Mouse (Mus musculus) testis, postnatal 14 days (tissue): ENCODE results near the gene Ntrk3.

Source experiments
- DNase-seq: peaks from one replicate; pipeline ENCODE4 v3.0.0; 2021; ENCODE audit warnings: low spot score

The Ntrk3 gene

DNA sequence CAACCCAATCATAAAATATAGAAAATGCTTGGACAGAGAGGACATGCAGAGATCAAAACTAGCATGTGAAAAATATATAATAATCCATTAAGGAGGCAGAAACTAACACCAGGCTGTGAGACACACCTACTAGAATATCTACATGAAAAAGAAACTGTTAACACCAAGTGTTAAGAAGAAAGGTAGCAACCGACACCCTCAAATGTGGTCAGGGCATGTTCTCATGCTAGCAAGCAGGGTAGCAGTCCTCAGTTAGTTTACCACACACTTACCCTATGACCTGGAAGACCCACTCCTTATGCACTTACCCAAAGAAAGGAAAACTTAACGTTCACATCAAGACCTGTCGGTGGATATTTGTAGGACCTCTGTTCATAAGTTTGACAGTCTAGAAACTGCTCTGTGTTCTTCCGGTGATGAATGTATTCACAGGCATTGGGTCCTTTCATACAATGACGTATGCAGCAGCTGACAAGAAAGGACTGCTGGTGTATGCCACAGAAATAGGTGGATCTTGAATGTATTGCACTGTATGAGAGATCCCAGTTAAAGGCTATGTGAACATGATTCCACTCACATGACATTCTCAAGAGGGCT is at the start of gene Ntrk3:
TSS of gene Ntrk3 (minus strand) at position 399 of the 597 bp plus-strand sequence.
- DNase-seq, result no peak

DNA sequence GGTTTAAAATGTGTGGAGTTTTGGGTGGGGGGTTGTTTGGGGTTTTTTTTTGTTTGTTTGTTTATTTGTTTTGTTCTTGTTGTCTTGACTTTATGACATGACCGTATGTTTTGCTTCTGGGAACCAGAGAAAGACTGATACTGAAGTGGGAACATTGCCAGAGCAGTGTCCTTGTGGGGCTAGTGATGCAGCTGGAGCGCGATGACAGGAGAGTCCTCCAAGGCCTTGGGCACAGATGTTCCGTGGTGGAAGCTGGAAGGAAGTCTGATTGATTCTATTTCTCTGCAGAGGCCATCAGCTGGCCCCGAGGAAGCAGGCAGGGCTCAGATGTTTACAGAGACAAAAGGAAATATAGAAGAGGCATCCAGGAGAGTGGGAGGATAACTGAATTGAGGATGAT is 48.1 kb upstream of the Ntrk3 start:
- no peak for DNase-seq

DNA sequence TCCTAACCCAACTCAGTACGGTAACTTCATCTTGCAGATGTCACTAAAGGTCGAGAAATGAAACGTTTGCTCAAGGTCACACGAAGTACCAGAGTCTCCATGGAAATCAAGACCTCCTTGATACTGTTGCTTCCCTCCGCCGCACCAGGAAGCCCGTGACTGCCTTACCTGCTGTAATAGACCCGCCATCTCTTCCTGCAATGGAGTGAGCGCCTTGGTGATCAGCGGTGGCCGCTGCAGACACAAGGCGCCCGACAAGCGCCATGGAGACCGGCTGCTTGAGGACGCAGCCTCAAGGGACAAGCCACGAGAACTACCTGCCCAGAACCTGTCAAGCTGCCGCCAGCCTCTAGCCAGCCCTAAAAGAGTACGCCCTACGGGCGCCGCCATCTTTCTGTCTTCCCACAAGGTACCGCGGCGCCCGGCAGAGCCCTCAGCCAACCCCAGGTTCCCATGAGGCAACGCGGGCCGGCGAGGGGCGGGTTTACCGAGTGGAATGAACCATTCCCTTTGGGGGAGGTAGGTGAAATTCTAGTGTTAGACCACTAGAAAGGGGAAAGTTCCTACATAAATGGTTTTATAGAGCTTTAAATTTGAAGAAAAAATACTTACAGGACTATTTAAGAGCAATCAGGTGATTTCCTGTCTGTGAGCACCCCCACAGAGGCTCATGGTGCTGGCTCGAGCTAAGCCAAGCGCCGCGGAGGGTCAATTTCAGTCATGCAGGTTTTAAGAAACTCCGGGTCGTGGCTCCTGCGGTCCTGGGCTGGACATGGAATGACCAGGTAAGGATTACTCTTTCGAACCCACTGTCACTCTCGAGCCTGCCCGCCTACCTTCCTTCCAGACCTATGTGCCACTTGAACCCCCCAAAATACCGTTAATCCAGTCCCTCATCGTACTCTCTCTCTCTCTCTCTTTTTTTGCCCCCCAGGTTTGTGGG is 45.1 kb upstream of the Ntrk3 start, which contains the start of the genes Mrps11 and Mrpl46:
TSS of gene Mrps11 (plus strand) at position 481 of the 943 bp plus-strand sequence.
TSS of gene Mrpl46 (minus strand) at position 893 of the 943 bp plus-strand sequence.
- DNase-seq, result peak; percentile 90

DNA sequence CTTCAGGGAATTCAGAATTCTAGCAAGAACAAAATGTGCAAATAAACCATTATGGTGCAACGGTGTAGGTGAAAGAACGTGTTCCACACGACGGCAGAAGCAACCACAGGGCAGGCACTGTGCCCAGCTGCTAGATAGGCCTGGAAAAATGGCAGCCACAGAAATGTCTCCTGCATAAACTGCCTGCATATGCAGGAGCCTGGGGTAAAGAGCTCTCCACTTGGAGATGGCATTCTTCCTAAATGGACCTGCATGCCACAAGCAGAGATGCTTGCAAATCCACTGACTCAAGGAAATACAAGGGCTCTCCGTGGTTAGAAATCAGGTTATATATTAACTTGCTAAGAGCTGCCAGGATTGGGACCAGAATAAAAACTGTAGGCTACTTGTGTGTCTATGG is 40.9 kb upstream of the Ntrk3 start:
- no peak for DNase-seq

DNA sequence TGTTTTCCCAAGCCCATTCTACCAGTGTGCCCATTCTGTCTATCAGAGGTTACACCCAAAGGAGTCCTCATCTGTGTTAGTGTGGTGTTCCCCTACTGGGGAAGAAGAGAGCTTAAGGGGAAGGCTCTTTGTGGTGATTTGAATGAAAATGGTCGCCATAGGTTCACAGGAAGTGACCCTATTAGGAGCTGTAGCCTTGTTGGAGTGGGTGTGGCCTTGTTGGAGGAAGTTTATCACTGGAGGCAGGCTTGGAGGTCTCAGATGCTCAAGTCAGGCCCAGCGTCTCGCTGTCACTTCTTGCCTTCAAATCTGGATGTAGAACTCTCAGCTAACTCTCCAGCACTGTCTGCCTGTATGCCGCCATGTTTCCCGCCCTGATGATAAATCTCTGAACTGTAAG is 33.1 kb upstream of the Ntrk3 start:
- DNase-seq, result no peak

DNA sequence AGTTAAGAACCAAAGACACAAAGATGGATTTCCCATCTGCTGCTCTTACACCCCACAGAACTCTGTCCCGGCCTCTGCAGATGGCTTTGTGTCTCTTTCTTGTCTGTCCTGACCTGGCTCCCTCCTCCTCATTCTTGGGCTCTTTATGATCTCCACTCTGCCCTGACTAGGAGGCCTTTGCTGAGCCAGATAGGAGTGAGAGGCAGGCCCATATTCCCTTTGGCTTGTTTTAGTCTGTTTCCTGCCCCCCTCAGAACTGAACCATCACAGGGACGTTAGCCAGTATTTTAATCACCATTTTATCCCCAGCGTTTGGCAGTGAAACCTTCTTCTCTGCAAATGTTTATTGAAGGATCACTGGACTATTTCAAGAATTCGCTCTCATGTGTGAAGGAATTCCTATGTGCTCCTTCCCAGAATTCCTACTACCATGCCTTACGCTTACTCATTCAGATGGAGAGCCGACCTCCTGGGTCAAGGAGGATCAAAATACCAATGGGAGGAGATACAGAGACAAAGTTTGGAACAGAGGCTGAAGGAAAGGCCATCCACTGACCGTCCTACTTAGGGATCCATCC is 31.4 kb upstream of the Ntrk3 start:
- no peak for DNase-seq

DNA sequence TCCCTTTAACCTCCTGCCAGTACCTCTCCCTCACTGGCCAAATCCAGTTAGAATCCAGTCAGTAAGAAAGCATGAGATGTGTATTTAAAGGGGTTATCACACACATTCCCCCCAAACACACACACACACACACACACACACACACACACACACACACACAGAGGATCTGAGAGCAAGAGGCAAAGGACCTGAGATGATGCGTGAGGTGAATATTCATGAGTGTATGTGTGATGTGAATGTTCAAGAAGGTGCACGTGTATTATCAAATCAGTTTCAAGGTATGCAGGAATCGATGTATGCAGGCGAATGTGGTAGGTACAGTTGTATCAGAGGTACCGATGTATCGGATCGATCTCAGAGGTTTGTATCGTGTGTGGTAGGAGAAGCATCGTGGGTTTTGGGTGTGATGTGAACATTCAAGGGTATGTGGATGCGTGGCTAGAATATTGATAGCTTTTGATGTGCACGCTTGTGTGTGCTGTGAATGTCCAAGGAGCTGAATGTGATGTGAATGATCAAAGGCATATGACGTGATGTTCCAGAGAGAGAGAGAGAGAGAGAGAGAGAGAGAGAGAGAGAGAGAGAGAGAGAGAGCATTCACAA is 30.2 kb upstream of the Ntrk3 start:
- no peak for DNase-seq

DNA sequence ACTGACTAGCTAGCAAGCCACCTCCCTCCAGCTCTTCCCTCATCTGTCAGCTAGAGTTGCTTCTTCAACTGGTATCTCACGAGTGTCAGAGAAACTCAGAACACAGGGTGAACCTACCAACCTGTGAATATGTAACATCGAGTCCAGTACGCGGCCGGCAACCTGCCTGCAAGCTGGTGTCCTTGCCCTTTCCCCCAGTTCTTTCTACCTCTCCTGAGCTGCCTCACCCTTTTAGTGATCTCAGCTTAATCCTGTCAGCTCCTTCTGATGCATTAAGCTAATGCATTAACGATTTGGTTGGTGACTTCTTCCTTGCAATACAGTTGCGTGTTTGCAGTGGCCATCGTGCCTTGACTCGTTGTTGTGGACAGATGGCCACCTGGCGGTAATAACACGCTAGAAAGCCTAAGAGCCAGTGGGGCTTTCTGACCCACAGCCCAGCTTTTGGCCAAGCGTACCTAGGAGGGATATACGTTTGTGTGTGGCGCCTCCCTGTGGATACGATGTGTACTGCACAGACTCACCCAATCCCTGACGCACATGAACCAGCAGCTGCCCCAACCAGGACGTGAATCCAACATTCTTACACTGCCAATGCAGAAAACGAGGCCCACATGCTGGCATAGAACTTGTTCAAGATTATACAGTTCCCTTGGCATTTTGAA is 28.3 kb upstream of the Ntrk3 start:
- peak; percentile 70 for DNase-seq

DNA sequence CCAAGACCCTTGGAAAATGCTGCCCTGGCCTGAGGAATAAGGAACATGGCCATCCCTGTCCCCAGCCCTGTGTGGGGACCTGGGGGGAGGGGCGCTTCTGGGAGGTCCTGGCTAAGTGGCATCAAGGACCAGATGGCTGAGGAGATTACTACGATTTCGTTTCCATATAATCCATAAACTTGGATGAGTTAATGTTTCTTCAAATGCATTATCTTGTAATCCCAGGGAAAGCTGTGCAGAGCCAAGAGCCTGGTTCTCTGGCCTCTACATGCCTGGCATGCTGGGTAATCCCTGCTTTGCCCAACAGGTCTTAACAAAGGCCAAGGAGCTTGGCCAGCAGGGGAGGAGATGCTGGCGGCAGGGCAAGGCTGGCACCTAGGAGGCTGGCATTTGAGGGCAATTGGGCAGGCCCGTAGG is 27.4 kb upstream of the Ntrk3 start:
- no peak for DNase-seq

DNA sequence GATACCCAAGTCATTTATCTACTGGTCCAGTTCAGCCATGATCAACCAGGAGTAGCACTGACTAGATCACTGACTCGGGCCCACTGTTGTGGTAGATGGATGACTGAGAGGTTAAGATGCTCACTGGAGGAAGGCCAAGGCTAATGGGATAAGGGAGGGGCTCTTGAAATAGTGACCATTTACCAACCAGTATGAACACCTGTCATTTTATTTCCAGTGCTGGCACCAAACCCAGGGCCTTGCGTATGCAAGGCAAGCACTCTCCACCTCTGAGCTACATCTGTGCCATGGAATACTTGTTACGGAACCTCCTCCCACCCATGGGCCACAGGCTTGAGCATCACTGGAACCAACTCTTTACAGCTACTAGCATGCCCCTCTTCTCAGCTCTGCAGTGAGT is 26.0 kb upstream of the Ntrk3 start:
- no peak for DNase-seq

DNA sequence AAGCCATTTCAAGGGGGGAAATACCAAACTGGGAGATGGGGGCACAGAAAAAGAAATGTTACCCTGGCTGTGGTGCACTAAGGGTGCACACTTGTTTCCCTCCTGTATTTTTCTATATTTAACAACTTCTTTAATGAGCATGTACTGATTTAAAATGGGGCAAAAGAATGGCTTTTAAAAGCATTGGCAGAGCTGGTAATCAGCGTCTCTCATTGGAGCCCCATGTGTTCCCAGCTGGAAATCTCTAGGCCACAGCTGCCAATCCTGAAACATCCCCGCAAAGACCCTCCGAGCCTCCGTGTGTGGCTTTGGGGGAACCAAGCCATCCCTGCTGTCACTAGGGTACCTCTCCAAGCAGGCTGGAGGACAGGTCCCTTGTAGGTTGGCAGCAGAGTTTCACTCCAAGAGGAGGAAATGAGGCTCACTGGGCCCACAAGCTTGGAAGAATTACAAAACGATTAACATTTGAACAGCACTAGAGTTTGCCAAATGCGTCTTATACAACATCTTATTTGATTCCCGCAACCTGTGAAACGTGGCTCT is 16.7 kb upstream of the Ntrk3 start:
- DNase-seq, result no peak

DNA sequence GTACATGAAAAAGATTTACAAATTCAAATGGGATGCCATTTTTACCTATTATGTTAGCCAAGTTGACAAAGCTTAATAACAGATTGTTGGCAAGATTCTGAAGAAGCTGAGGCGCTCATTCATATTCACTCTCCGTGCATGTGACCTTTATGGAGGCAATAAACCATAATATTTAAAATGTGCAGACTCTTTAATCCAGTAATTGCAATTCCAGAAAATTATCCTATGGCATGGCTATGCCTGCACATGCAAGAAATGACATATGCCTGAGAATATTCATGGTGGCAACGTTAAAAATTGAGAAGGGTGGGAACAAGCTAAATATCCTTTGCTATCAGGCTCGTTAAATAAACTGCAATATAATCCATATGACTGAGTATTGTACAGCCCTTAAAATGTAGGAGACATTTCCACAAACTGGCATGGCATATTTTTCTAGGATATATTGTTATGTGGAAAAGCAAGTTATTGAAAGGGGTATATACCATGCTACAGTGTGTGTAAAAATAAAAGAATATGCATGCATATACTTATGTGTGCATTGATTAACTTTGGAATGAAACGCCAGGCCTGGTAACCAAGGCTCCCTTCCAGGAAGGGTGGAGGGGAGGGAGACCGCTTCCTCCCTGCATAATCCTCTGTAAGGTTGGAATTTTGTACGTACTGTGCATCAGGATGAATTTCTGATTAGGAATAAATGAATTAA is 16.1 kb upstream of the Ntrk3 start:
- no peak for DNase-seq

DNA sequence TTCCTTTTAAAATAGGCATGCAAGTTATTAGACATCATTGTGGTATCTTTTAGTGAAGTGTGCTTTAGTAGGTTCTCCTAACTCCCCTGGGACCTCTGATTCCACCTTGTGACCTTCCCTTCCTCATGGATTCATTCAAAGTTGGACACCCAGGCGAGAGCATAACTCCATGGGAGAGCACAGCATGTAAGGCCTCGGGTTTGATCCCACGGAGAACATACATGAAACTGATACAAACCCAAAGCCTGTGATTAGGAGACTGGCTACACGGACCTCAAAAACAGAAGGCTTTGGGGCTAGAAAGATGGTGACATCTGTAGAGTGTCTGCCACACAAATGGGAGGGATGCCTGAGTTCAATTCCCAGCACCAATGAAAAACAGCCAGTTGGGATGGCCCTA is 15.1 kb upstream of the Ntrk3 start:
- DNase-seq, result no peak

DNA sequence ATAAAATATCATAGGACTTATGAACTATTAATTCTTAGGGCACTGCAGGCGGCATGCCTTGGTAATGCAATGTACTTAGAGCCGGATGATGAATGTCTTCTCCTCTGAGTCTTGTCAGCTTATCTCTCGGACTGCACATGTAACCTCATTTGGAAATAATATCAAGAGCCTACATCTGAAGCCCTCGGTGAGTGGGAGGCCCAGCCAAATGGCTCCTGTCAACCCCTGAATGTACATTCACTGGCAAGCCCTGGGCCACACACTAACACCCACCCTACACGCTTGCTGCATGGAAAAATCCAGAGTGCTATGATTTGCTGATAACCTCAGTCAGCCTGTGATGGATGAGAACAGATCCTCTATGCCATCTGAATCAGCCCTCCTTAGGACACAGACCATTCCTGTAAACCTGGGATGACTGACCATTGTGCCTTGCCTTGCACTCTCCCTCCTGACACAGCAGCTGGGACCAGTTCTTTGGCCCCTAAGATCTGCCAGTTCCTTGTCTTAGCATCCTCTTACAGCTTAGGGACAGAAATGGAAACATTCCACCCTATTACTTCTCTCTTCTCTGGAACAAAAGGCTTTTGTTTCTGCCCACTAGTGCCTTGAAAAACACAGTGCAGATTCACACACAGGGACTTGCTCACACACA is 6.0 kb upstream of the Ntrk3 start:
- no peak for DNase-seq

DNA sequence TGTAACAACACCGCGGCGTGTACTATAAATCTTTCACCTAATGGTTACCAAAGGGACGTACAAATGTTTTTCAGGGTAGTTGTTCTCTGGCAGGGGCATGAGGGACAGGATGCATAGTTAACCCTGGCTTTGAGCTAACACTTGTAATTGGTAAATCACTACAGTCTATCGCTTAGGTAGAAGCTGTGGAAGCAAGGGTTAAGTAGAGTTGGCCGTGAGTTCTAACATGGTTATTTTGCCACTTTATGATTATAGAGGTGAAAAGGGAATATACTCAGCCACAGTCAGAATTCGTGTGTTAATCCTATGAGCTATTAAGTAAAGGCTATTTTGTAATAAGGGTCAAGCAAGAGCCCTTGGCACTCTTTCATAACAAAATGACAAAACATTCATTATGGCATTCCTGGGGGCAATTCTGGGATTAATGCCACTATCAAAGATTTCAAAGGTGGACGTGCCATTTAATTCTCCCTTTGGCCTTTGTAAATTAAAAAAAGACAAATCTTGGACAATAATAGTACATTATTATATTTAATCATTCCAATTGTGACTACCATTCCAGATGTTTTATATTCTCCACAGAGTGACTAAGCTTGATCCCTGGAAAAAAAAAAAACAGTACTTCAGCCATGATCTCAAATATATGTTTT is 1.7 kb upstream of the Ntrk3 start:
- DNase-seq, result no peak

DNA sequence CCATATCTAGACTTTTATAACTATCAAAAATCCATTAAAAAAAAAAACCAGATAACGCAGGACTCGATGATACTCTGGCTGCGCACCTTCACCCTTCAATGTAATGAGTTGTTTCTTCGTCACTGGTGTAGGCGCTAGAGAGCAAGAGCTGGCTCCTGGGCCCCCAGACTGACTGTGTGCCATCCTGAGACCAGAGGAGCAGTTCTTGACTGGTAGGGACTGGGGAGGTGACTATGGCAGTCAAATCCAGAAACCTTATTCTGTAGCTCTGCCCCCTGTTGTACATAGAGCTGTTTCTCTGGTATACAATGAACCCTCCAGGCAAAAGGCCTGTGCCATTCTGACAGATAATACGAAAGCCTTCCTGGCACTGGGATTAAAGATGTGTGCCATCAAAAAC is 616 bp downstream of the Ntrk3 start:
- DNase-seq, result no peak

DNA sequence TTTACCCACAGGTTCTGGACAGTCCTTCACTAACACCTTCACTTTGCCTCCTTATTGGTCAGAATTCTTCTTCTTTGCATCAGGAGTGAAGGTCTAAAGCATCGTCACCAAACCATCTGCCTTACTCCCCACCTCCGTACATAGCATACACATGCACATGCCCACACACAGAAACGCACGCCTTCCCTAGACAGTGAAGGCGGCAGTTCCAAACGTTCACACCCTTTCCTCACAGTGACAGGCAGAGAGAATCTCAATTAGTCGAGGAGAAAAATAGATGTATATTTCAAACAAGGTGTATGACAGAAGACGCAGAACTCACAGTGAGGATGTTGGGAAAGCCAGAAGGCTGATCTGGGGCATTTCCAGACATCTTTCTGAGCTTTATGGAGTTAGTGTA is 6.4 kb downstream of the Ntrk3 start:
- no peak for DNase-seq

DNA sequence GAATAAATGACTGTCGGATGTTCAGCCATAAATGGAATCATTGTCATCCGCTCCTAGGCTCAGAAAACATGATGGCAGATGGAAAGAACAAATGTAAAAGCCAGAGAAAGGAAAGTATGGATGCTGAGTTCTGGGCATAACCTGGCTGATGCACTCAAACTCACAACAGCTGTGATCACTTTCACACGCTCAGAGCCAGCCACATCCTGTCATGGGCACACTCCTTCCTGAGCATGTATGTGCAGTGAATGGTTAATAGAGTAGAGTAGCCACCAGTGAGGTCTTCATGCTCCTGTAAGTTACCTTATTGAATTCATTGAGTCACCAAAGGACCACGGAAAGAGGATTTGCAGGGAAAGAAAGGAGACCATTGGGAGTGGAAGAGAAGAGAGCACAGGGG is 13.2 kb downstream of the Ntrk3 start:
- DNase-seq, result no peak

DNA sequence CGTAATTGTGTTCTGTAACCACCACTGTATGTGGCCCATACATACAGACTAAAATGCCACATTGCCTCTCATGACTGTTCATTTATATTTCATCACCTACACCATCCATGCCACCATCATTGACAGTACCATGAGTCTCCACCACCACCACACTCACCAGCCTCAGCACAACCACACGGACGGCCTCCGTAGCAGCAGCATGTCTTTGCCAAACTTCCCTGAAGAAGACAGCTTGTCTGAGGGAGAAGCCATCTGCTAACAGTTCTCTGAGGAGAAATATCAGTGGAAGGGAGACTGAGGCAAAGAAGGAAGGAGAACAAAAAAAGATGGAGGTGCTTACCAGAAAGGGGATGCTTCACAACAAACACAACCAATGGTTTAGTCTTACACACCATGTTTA is 15.8 kb downstream of the Ntrk3 start:
- no peak for DNase-seq
